Mouse (Mus musculus) yolk sac, embryonic 10.5 days (tissue): ENCODE results near the gene Gm6890.
"Not testable (repeated sequence)": the region's sequence is repeated elsewhere in the genome, so short reads cannot be mapped to it uniquely, and the experiment has no call there.

ENCODE experiments used
- DNase-seq: peaks from one replicate; pipeline ENCODE4 v3.0.0-alpha.2; 2017; ENCODE audit warnings: low spot score

The Gm6890 gene

DNA sequence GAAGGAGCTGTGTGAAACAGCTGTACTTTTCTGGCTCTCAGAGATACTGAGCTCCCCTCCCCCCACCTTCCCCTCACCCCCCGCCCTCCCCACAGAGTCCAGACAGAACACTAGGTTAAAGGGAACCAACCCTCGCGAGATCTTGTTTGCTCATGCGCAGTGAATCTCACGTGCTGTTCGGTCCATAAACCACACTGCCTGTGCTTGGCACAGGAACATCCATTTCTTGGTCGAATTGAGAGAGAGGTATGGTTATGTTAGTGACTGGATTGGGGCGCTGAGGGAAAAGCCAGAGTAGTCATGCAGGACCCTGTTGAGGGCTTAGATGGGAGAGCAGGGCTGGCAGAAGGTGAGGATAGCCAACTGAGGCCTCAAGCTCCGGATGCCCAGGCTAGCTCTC is at the start of gene Gm6890:
Gm6890 (plus strand) TSS at position 301 of the 400 bp plus-strand sequence.
- DNase-seq = not testable (repeated sequence)

DNA sequence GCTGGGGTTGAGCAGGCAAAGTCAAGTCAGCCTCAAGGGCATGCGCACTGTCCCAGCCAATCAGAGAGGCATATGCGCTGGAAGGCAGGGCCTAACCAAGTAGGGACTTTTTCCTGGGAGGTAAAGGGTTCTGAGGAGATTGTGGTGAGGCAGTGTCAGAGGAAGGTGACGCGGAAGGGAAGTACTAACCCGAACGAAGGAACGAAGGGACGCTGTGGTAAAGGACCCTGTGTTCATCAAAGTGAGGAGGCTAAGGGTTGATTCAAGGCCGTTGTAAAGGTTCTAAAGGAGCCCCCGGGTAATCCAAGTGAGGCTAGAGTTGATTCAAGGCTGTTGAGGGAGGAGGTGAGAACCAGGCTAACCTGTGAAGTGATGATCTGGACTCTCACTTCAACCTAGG is 14.5 kb upstream of the Gm6890 start:
- not testable (repeated sequence) for DNase-seq

DNA sequence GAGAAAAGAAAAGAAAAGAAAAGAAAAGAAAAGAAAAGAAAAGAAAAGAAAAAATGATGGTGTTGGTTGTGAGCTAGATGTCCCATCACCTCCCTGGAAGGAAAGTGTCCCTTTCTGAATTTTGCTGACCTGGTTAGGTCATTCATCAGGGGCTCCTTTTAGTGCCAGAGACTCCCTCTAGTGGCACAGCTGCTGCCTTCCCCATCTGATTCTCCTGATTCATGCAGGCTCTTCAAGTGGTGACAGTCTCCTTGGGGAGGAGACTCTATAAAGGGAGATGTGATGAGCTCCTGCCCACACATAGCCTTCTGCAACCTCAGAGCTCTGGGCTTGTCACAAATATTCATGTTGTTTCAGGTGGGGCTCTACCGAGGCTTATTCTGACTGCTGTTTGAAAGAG is 30.0 kb downstream of the Gm6890 start:
- not testable (repeated sequence) for DNase-seq
